Mouse (Mus musculus) C2C12 (cell line): Measurements from ENCODE around the gene Lair1. TPM values are rescaled to one million over a fixed set of nuclear protein-coding genes. Genes with fewer than 3 reads are reported as not detected.

Experiments
- H3K27me3 ChIP-seq: one replicate; pipeline ENCODE4 v1.6.1; 2011; ENCODE audit not compliant: control insufficient read depth, insufficient read depth, insufficient read length
- H3K36me3 ChIP-seq: one replicate; pipeline ENCODE4 v1.6.1; 2011; ENCODE audit not compliant: control insufficient read depth, insufficient read depth
- H3K4me3 ChIP-seq: one replicate; pipeline ENCODE4 v1.5.1; 2011; ENCODE audit warnings: mild to moderate bottlenecking, control low read depth; ENCODE audit not compliant: poor library complexity, insufficient read depth, severe bottlenecking
- H3K79me2 ChIP-seq: one replicate; pipeline ENCODE4 v1.6.1; 2011; ENCODE audit not compliant: control insufficient read depth, insufficient read depth
- H3K79me3 ChIP-seq: one replicate; pipeline ENCODE4 v1.6.1; 2011; ENCODE audit warnings: low read depth, control low read depth
- H3ac ChIP-seq: one replicate; pipeline ENCODE3; 2011; ENCODE audit warnings: low read depth; ENCODE audit not compliant: control insufficient read depth, insufficient read length
- CEBPB ChIP-seq: IDR thresholded peaks from one replicate; pipeline ENCODE4 v1.6.1; 2011; ENCODE audit warnings: low read depth, mild to moderate bottlenecking, control low read depth, moderate library complexity
- CTCF ChIP-seq: IDR thresholded peaks from one replicate; pipeline ENCODE4 v1.5.1; 2011; ENCODE audit not compliant: control insufficient read depth, insufficient read depth, insufficient read length
- FOSL1 ChIP-seq: IDR thresholded peaks from one replicate; pipeline ENCODE4 v1.8.0; 2011; ENCODE audit warnings: mild to moderate bottlenecking, low read length; ENCODE audit not compliant: poor library complexity, insufficient read depth, severe bottlenecking
- MAX ChIP-seq: IDR thresholded peaks from one replicate; pipeline ENCODE4 v1.6.1; 2011; ENCODE audit warnings: mild to moderate bottlenecking, control low read depth
- MYOD1 ChIP-seq: IDR thresholded peaks from one replicate; pipeline ENCODE4 v1.6.1; 2011; ENCODE audit warnings: low read depth; ENCODE audit not compliant: control insufficient read depth, insufficient read length
- MYOG ChIP-seq: IDR thresholded peaks from one replicate; pipeline ENCODE4 v1.6.1; 2011; ENCODE audit not compliant: control insufficient read depth, insufficient read length; ENCODE audit errors: extremely low read depth
- USF1 ChIP-seq: IDR thresholded peaks from one replicate; pipeline ENCODE4 v1.6.1; 2011; ENCODE audit warnings: low read depth, mild to moderate bottlenecking, control low read depth, moderate library complexity
- polyA plus RNA-seq: library from polyadenylated mRNA; unstranded; fragments of >200 nt; fragmentation: generic; extraction: Trizol; gene quantifications from one replicate; pipeline ENCODE4 v1.2.1, GENCODE M21; 2012; ENCODE audit warnings: missing spikeins

Gene Lair1
- polyA plus RNA-seq, 1 experiment = not detected

DNA sequence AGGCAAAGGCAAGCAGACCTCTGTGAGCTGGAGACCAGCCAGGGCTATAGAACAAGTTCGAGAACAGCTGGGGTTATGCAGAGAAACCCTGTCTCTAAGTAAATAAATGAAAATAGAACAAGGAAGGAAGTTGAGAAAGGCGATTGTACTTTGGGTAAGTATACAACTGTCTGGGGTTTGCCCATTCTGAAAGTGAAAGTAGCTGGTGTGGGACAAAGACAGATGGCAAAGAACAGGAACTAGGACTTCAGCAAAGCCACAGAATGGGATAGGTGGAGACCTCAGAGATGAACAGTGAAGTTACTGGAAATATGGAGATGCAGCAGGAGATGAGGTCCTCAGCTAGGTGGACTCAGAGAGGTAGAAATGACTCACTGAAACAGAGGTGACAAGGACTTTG lies 19.8 kb upstream of the Lair1 start:
- H3ac ChIP-seq = no peak overlapping the region
- no peaks in the 10 kb centered on the region for H3K79me3 ChIP-seq
- no peak overlapping the region for H3K4me3 ChIP-seq
- TF ChIP-seq CTCF (no peak), MYOG (no peak), USF1 (no peak), MYOD1 (no peak), MAX (no peak)
- no peaks in the 10 kb centered on the region for H3K27me3 ChIP-seq
- H3K36me3 ChIP-seq = no peaks in the 10 kb centered on the region
- H3K79me2 ChIP-seq = no peaks in the 10 kb centered on the region

DNA sequence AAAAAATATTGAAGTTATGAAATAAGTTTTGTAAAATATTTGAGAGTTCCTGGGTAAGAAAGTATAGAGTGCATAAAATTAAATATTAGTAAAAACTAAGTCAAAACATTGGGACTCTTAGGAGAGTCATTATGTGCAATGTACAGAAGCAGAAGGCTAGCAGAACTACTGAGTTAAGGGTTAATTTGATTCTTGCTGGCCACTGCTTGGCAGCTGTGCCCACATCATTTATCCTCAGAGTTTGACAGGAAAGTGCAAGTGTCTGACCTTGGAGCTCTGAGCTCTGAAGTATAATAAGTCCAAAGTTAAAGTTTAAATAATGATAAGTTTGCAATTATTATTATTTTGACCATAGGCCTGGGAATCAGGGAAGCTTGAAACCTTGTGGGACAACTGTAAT lies 18.7 kb upstream of the Lair1 start:
- H3K4me3 ChIP-seq = no peak overlapping the region
- no peaks in the 10 kb centered on the region for H3K79me2 ChIP-seq
- H3K36me3 ChIP-seq = no peaks in the 10 kb centered on the region
- no peak for TF ChIP-seq MYOD1
- no peak for TF ChIP-seq FOSL1
- no peak for TF ChIP-seq MYOG
- no peak for TF ChIP-seq USF1
- TF ChIP-seq MAX = no peak
- no peak overlapping the region for H3ac ChIP-seq
- no peaks in the 10 kb centered on the region for H3K27me3 ChIP-seq
- no peaks in the 10 kb centered on the region for H3K79me3 ChIP-seq

GRCm38 (mm10) chr7:4080552-4080951 lies 17.5 kb upstream of the Lair1 start:
- no peaks in the 10 kb centered on the region for H3K79me3 ChIP-seq
- no peak overlapping the region for H3ac ChIP-seq
- no peaks in the 10 kb centered on the region for H3K79me2 ChIP-seq
- TF ChIP-seq CTCF (no peak), MYOD1 (no peak), USF1 (no peak)
- no peaks in the 10 kb centered on the region for H3K36me3 ChIP-seq
- H3K27me3 ChIP-seq = no peaks in the 10 kb centered on the region
- H3K4me3 ChIP-seq = no peak overlapping the region

DNA sequence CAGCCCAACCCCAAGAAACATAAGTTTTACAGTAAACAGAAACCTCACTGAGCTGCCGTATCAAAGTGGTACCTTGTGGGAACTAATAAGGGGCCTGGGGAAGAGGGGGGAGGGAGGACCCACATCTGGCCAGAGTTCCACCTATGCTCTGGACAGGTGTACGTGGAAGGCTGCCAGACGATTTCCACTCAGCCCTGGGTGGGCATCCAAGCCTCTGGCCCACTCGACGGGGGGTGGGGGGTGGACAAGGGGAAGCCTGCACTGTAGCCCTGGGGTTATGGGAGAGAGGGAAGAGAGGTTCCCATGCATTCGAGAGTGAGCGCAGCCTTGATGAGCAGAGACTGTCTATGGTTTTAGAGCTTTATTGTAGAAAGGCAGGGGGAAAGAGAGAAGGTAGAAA lies 16.5 kb upstream of the Lair1 start:
- H3K4me3 ChIP-seq = no peak overlapping the region
- no peaks in the 10 kb centered on the region for H3K79me2 ChIP-seq
- H3K27me3 ChIP-seq = no peaks in the 10 kb centered on the region
- H3ac ChIP-seq = no peak overlapping the region
- H3K36me3 ChIP-seq = no peaks in the 10 kb centered on the region
- no peaks in the 10 kb centered on the region for H3K79me3 ChIP-seq
- TF ChIP-seq MAX (no peak), USF1 (no peak), MYOG (no peak), CTCF (no peak), CEBPB (no peak), FOSL1 (no peak), MYOD1 (no peak)

DNA sequence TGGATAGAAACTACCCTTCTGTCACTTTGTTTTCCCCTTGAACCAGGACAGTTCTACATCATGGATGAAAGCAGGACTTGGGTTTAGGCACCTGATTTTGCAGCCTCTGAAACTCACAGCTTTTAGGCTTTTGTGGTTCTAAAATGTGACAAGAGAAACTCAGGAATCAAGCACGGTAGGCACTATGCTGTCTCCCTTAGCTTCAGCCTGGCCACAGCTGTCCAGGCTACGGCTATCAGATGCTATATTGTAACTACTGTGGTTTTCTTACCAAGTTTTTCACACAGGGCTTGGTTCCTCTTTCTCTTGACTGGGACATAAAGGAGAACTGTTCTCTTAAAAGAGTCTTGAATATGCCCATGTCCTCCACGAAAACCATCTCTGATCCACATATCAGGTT lies 10.1 kb upstream of the Lair1 start:
- H3K36me3 ChIP-seq = no peaks in the 10 kb centered on the region
- no peaks in the 10 kb centered on the region for H3K79me3 ChIP-seq
- no peak overlapping the region for H3ac ChIP-seq
- no peak overlapping the region for H3K4me3 ChIP-seq
- no peaks in the 10 kb centered on the region for H3K79me2 ChIP-seq
- no peaks in the 10 kb centered on the region for H3K27me3 ChIP-seq
- TF ChIP-seq USF1 = no peak
- no peak for TF ChIP-seq FOSL1
- TF ChIP-seq MYOD1 = no peak
- no peak for TF ChIP-seq CEBPB
- no peak for TF ChIP-seq MAX
- TF ChIP-seq CTCF = no peak
- TF ChIP-seq MYOG = no peak

GRCm38 (mm10) chr7:4071066-4071465 lies 8.1 kb upstream of the Lair1 start:
- Histone ChIP-seq H3K4me3 (no peak overlapping the region), H3K79me2 (no peaks in the 10 kb centered on the region), H3K79me3 (no peaks in the 10 kb centered on the region), H3K36me3 (no peaks in the 10 kb centered on the region), H3ac (no peak overlapping the region), H3K27me3 (no peaks in the 10 kb centered on the region)
- TF ChIP-seq USF1 = no peak
- no peak for TF ChIP-seq CTCF
- TF ChIP-seq MYOD1 = no peak
- TF ChIP-seq MYOG = no peak
- no peak for TF ChIP-seq CEBPB
